Mouse (Mus musculus): ENCODE measurements around the gene Gm8212.
"Not testable (repeated sequence)": the region's sequence is repeated elsewhere in the genome, so short reads cannot be mapped to it uniquely, and the experiment has no call there.

Gm8212 gene

GRCm38 (mm10) chr14:44197361-44197760 is at the start of gene Gm8212:
TSS of gene Gm8212 (plus strand) at chr14:44197661.
- not testable (repeated sequence) for DNase-seq (ENCODE audit: low spot score)

- not testable (repeated sequence) for DNase-seq (ENCODE audit: low spot score)
Measured at GRCm38 (mm10) chr14:44213154-44213553, 15.7 kb downstream of the Gm8212 start, which contains the start of gene 4930503E14Rik. TSS of gene 4930503E14Rik (minus strand) at chr14:44213254.

DNA sequence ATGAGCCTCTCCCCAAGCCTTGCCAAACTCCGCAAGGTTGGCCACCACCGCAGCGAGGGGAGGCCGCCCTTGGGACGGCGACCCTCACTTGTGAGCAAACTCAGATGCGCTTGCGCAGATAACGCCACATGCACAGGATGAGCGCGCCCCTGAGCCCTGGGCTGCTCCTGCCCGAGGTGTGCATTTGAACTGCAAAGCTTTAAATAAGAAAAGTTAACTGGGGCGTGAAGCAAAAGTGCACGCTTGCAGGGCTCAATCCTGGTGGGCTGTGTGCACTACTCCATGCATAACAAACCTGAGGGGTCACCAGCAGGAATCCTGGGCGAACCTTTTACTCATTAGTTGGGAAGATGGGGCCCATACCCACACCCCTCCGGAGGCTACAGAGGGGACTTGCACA is 50.6 kb downstream of the Gm8212 start:
- no peak for DNase-seq (ENCODE audit: low spot score)

All from embryo, embryonic 10 days (tissue).